Mouse (Mus musculus) CD4-positive, CD25-positive, alpha-beta regulatory T cell, adult 2 months (primary cell): ENCODE measurements at regions not wholly inside any gene's neighbourhood (a gene's known extent, or its start where the extent isn't known, plus 50 kb on each side); places are given as distances from the start of the nearest gene placed in this dataset.
"Not testable (repeated sequence)": the region's sequence is repeated elsewhere in the genome, so short reads cannot be mapped to it uniquely, and the experiment has no call there.

ENCODE experiments used
- DNase-seq: peaks from one replicate; pipeline ENCODE4 v3.0.0-alpha.2; 2012; ENCODE audit warnings: low read depth, low spot score

- DNase-seq, result no peak
Observed at GRCm38 (mm10) chr8:35121084-35121483, 644.5 kb upstream of the Gm19410 start.

GRCm38 (mm10) chr8:35123196-35123621 is 642.4 kb upstream of the Gm19410 start:
- DNase-seq, result peak; percentile 79

GRCm38 (mm10) chr8:35125179-35125578 is 640.4 kb upstream of the Gm19410 start:
- no peak for DNase-seq

- no peak for DNase-seq
Observed at GRCm38 (mm10) chr8:35132281-35132680, 633.3 kb upstream of the Gm19410 start.

GRCm38 (mm10) chr8:35135630-35136029 is 630.0 kb upstream of the Gm19410 start:
- DNase-seq, result no peak

- no peak for DNase-seq
Observed at GRCm38 (mm10) chr8:35136643-35137042, 628.9 kb upstream of the Gm19410 start.

GRCm38 (mm10) chr8:35140775-35141174 is 624.8 kb upstream of the Gm19410 start:
- DNase-seq, result no peak

- DNase-seq, result no peak
Observed at GRCm38 (mm10) chr8:35143018-35143656, 622.5 kb upstream of the Gm19410 start.

- no peak for DNase-seq
Observed at GRCm38 (mm10) chr8:35143684-35144083, 621.9 kb upstream of the Gm19410 start.

GRCm38 (mm10) chr8:35144401-35144800 is 621.2 kb upstream of the Gm19410 start:
- DNase-seq, result no peak

- DNase-seq, result peak; percentile 17
Observed at GRCm38 (mm10) chr8:35147481-35147880, 618.1 kb upstream of the Gm19410 start.

- peak; percentile 16 for DNase-seq
Observed at GRCm38 (mm10) chr8:35147967-35148366, 617.6 kb upstream of the Gm19410 start.

- no peak for DNase-seq
Observed at GRCm38 (mm10) chr8:35152585-35152984, 613.0 kb upstream of the Gm19410 start.

- DNase-seq, result no peak
Observed at GRCm38 (mm10) chr8:35156272-35156671, 609.3 kb upstream of the Gm19410 start.

- no peak for DNase-seq
Observed at GRCm38 (mm10) chr8:35157711-35158110, 607.9 kb upstream of the Gm19410 start.

- peak; percentile 85 for DNase-seq
Observed at GRCm38 (mm10) chr8:35159329-35159728, 606.3 kb upstream of the Gm19410 start.

- no peak for DNase-seq
Observed at GRCm38 (mm10) chr8:35160230-35160629, 605.4 kb upstream of the Gm19410 start.

GRCm38 (mm10) chr8:35162166-35162565 is 603.4 kb upstream of the Gm19410 start:
- DNase-seq, result not testable (repeated sequence)

- DNase-seq, result no peak
Observed at GRCm38 (mm10) chr8:35166611-35167010, 599.0 kb upstream of the Gm19410 start.

- DNase-seq, result no peak
Observed at GRCm38 (mm10) chr8:35171536-35172310, 593.9 kb upstream of the Gm19410 start.

GRCm38 (mm10) chr8:35177314-35177713 is 588.3 kb upstream of the Gm19410 start:
- no peak for DNase-seq

- DNase-seq, result no peak
Observed at GRCm38 (mm10) chr8:35180075-35180474, 585.5 kb upstream of the Gm19410 start.

GRCm38 (mm10) chr8:35182141-35182540 is 583.4 kb upstream of the Gm19410 start:
- no peak for DNase-seq
